Mouse (Mus musculus) MEL-GATA-1-ER (cell line): ENCODE data around the gene Olfr213.
A peak's percentile ranks its signal among the peaks of the same experiment; 100 is the strongest.
"Not testable (repeated sequence)": the region's sequence is repeated elsewhere in the genome, so short reads cannot be mapped to it uniquely, and the experiment has no call there.

Experiments used
- DNase-seq: peaks from one replicate; pipeline ENCODE4 v3.0.0-alpha.2; 2012; ENCODE audit warnings: low read depth; ENCODE audit errors: extremely low read depth

The Olfr213 gene

GRCm38 (mm10) chr6:116538156-116538555 lies at the start of gene Olfr213:
Gene Olfr213, plus strand, starts transcription at chr6:116538456.
- DNase-seq = no peak

- DNase-seq = no peak
Measured at GRCm38 (mm10) chr6:116488791-116489190, 49.5 kb upstream of the Olfr213 start, which contains the start of gene Olfr211. Gene Olfr211, plus strand, starts transcription at chr6:116489091.

- DNase-seq = no peak
Measured at GRCm38 (mm10) chr6:116493742-116494141, 44.5 kb upstream of the Olfr213 start.

GRCm38 (mm10) chr6:116495960-116496359 lies 42.3 kb upstream of the Olfr213 start:
- DNase-seq = no peak

- not testable (repeated sequence) for DNase-seq
Measured at GRCm38 (mm10) chr6:116506302-116507003, 31.8 kb upstream of the Olfr213 start, which contains the start of gene Olfr212. Gene Olfr212, plus strand, starts transcription at chr6:116506516.

- no peak for DNase-seq
Measured at GRCm38 (mm10) chr6:116514832-116515231, 23.4 kb upstream of the Olfr213 start.

GRCm38 (mm10) chr6:116542500-116542899 lies 4.2 kb downstream of the Olfr213 start:
- peak; percentile 3 for DNase-seq

GRCm38 (mm10) chr6:116550841-116551240 lies 12.6 kb downstream of the Olfr213 start, which contains the start of gene Gm5580:
Gene Gm5580, plus strand, starts transcription at chr6:116551141.
- not testable (repeated sequence) for DNase-seq

GRCm38 (mm10) chr6:116553935-116554334 lies 15.7 kb downstream of the Olfr213 start, which contains the start of gene Olfr214:
Gene Olfr214, plus strand, starts transcription at chr6:116554235.
- DNase-seq = no peak

- DNase-seq = no peak
Measured at GRCm38 (mm10) chr6:116554952-116555351, 16.7 kb downstream of the Olfr213 start.

- DNase-seq = peak; percentile 24
Measured at GRCm38 (mm10) chr6:116569834-116570233, 31.6 kb downstream of the Olfr213 start.

- no peak for DNase-seq
Measured at GRCm38 (mm10) chr6:116584095-116584494, 45.8 kb downstream of the Olfr213 start, which contains the start of gene Olfr215. Gene Olfr215, minus strand, starts transcription at chr6:116584195.
